Mouse (Mus musculus) heart, postnatal 0 days (tissue): Measurements from ENCODE around the gene Chd2.

Experiments used
- CTCF ChIP-seq: IDR thresholded peaks from 2 replicates; pipeline ENCODE4 v1.5.1; 2016; ENCODE audit warnings: antibody characterized with exemption, control low read depth, low read depth
- EP300 ChIP-seq: IDR thresholded peaks from 2 replicates; pipeline ENCODE4 v1.6.1; 2016; ENCODE audit warnings: antibody characterized with exemption, low read depth

DNA sequence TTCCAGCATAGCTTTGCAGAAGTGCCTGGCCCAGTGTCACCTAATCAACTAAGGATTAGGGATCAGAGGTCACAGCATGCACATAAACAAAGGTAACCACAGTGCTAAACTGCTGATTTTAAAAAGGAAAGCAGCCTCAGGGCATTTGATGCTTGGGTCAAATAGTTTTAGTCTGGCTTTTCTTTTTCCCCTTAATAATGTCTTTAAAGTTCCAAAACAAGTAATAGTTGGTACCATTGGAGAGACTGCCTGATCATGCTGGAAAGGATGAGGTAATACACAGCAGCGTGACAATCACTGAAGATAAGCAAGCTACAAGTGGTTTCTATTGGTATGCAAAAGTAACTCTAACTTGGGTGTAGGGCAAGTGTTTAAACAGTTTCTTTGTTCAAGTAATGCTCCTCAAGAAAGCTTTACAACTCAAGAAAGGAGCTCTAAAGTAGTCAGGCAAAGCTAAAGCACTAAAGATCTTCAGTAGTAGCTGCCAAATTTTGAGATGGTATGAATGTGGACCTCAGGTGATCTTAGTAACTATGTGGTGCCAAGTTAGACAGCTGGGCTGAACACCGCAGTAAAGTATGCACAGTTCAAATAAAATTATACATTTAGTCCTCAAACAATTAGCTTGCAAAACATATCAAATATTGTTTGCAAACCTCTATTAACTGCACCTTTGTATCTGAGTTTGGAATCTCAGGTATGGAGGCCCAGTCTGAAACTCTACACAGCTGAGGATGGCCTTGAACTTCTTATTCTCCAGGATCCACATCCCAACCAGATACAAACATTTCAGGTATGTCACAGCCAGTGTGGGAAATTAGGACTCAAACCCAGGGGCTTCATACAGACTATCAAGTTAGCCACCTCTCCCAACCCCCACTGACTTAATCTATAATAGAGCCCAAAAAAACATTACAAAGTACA is 6.4 kb downstream of the Chd2 start:
- no peak for TF ChIP-seq CTCF
- TF ChIP-seq EP300: no peak
